Comparison of ENCODE assay signal across 8 mouse cellular contexts in genomic region chr7:37893885-37894284, GRCm38 (mm10).
DNase-seq lines count a peak whose midpoint lies in the region.

No protein-coding gene starts in this region.

- intact Hi-C loops in left cerebral cortex, postnatal 4 days (cut with DNase I), result no loop called here
- intact Hi-C loops in left cerebral cortex, postnatal 36 days (cut with DNase I), result no loop called here

- DNase-seq in cerebellum, postnatal 14 days, result peak; percentile 40 to 78
- no peak for DNase-seq in cerebellum, adult 9-10 months
- peak; percentile 52 for DNase-seq in left cerebral cortex, postnatal 4 days
- no peak for DNase-seq in left cerebral cortex, postnatal 36 days (ENCODE audit: low spot score in 2 of 2)
- DNase-seq in adrenal gland, postnatal 10 days, result peak; percentile 55
- peak; percentile 28 for DNase-seq in retina, adult 2 months (ENCODE audit: low read depth, low spot score)
- no peak for DNase-seq in spleen, postnatal 36 days (ENCODE audit: low spot score in 2 of 2)
- DNase-seq in frontal cortex, postnatal 14 days (ENCODE audit: low spot score in 2 of 2), result no peak

Comparison
In these comparisons a context has a peak if more than half of its experiments do, and no peak if none do; other contexts are left out.
1. DNase-seq: peak in cerebellum, postnatal 14 days (2 of 2), left cerebral cortex, postnatal 4 days (single experiment), adrenal gland, postnatal 10 days (single experiment) and retina, adult 2 months (single experiment); none in cerebellum, adult 9-10 months (single experiment), left cerebral cortex, postnatal 36 days (0 of 2), spleen, postnatal 36 days (0 of 2) and frontal cortex, postnatal 14 days (0 of 2).